Mouse (Mus musculus) intestine, postnatal 0 days (tissue): Measurements from ENCODE around the gene Ube2l3. TPM values are rescaled to one million over a fixed set of nuclear protein-coding genes. Genes with fewer than 3 reads are reported as not detected.
A peak's percentile ranks its signal among the peaks of the same experiment; 100 is the strongest.
"Not testable (repeated sequence)": the region's sequence is repeated elsewhere in the genome, so short reads cannot be mapped to it uniquely, and the experiment has no call there.

Experiments used
- ATAC-seq: fragments of 200-750 bp; cut with Nextera tagmentation; 2 replicates; pipeline ENCODE4 v1.8.0; 2017; ENCODE audit warnings: mild to moderate bottlenecking, moderate TSS enrichment, moderate library complexity
- H3K27ac ChIP-seq: fragments of 300-500 bp; sonication (generic); 2 replicates; pipeline ENCODE4 v1.5.1; 2014; ENCODE audit warnings: mild to moderate bottlenecking, low read depth, low read length, moderate library complexity
- H3K27me3 ChIP-seq: fragments of 300-500 bp; sonication (generic); replicated peaks from 2 replicates; pipeline ENCODE4 v1.6.1; 2014; ENCODE audit warnings: low read length, mixed read lengths; ENCODE audit not compliant: control insufficient read depth, insufficient read depth
- H3K36me3 ChIP-seq: fragments of 300-500 bp; sonication (generic); 2 replicates; pipeline ENCODE4 v1.6.1; 2014; ENCODE audit warnings: mild to moderate bottlenecking, moderate library complexity; ENCODE audit not compliant: control insufficient read depth, insufficient read depth
- H3K4me1 ChIP-seq: fragments of 300-500 bp; sonication (generic); replicated peaks from 2 replicates; pipeline ENCODE4 v1.6.1; 2014; ENCODE audit warnings: antibody characterized with exemption, low read length, mixed read lengths; ENCODE audit not compliant: control insufficient read depth, insufficient read depth
- H3K4me2 ChIP-seq: fragments of 300-500 bp; sonication (generic); replicated peaks from 2 replicates; pipeline ENCODE4 v1.6.1; 2014; ENCODE audit warnings: low read depth, mild to moderate bottlenecking, moderate library complexity
- H3K4me3 ChIP-seq: fragments of 300-500 bp; sonication (generic); 2 replicates; pipeline ENCODE4 v1.5.1; 2014; ENCODE audit warnings: low read depth, low read length
- H3K9ac ChIP-seq: fragments of 300-500 bp; sonication (generic); 2 replicates; pipeline ENCODE4 v1.6.1; 2014; ENCODE audit warnings: mild to moderate bottlenecking, low read depth, low read length
- H3K9me3 ChIP-seq: fragments of 300-500 bp; sonication (generic); 2 replicates; pipeline ENCODE4 v1.6.1; 2016; ENCODE audit warnings: mixed run types; ENCODE audit not compliant: control insufficient read depth
- CTCF ChIP-seq: sonication (generic); IDR thresholded peaks from 2 replicates; pipeline ENCODE4 v1.5.1; 2016; ENCODE audit warnings: low read depth, mild to moderate bottlenecking, control low read depth, antibody characterized with exemption, moderate library complexity
- WGBS: fragments of 180-500 bp; shearing (Covaris S2); extraction: QIAGEN DNeasy Blood & Tissue Kit; methylation state at CpG from one replicate; pipeline ENCODE4 v1.1.7; 2014; 5-methylcytosine and 5-hydroxymethylcytosine counted together
- polyA plus RNA-seq: library from polyadenylated mRNA; unstranded; fragments of >200 nt; fragmentation: Nextera tagmentation; extraction: Ambion mirVana; gene quantifications from 2 replicates; pipeline ENCODE4 v1.2.1, GENCODE M21; 2015

The Ube2l3 gene
- polyA plus RNA-seq, 1 experiment from 2014 or later, result 319 TPM

GRCm38 (mm10) chr16:17167179-17167578 lies 35.3 kb downstream of the Ube2l3 start:
- Histone ChIP-seq H3K36me3 (0 out of 2 replicates have a peak, but pooled peaks cover 7% of the 10 kb centered on the region), H3K9ac (no peak overlapping the region), H3K4me1 (0 out of 2 replicates have a peak, but pooled peaks cover 7% of the 10 kb centered on the region), H3K4me3 (no peak overlapping the region), H3K4me2 (peak overlapping the region; percentile 17; the same call in 1 of the 2 replicates), H3K27me3 (no peaks in the 10 kb centered on the region), H3K9me3 (no peaks in the 10 kb centered on the region), H3K27ac (peak overlapping the region; percentile 75)
- no peak for TF ChIP-seq CTCF
- peak; percentile 77 for ATAC-seq

- Histone ChIP-seq H3K36me3 (0 out of 2 replicates have a peak, but pooled peaks cover 12% of the 10 kb centered on the region), H3K27ac (peak overlapping the region; percentile 75)
- not testable (repeated sequence) for H3K4me2 ChIP-seq, H3K27me3 ChIP-seq, H3K4me1 ChIP-seq, H3K9me3 ChIP-seq, H3K4me3 ChIP-seq, H3K9ac ChIP-seq
- whole genome bisulfite sequencing, result 39% methylated on average over 1 of the region's 1 CpGs
- peak; percentile 88 for ATAC-seq
These were observed 37.0 kb downstream of the Ube2l3 start for GRCm38 (mm10) chr16:17165478-17165877.

DNA sequence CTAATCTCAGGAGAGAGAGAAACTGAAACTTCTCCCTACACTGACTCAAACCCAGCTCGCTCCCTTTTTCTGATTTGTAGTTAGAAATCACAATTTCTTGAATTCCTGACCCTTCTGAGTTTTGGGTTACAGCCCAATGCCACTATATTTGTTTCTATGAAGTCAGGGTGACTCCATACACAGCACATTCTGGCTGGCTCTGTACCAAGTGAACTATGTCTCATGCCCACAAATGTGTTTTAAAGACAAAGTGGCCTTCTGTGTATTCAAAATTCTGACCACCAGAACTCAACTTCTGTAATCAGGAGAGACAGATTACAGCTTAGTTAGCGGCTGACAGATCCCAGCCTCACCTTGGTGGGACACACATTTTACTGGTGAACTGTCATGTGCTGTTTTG lies 48.1 kb downstream of the Ube2l3 start:
- TF ChIP-seq CTCF, result no peak
- no peak overlapping the region for H3K4me2 ChIP-seq
- H3K27me3 ChIP-seq, result no peaks in the 10 kb centered on the region
- peaks cover 12% of the 10 kb centered on the region for H3K4me1 ChIP-seq
- H3K36me3 ChIP-seq, result peaks cover 59% of the 10 kb centered on the region
- H3K9ac ChIP-seq, result no peak overlapping the region
- H3K9me3 ChIP-seq, result no peaks in the 10 kb centered on the region
- H3K4me3 ChIP-seq, result no peak overlapping the region
- WGBS, result 85% methylated on average over 2 of the region's 2 CpGs
- peak overlapping the region; percentile 8; the same call in 1 of the 2 replicates for H3K27ac ChIP-seq
- ATAC-seq, result no peak

- no peak for ATAC-seq
- no peak overlapping the region for H3K4me3 ChIP-seq
- peaks cover 40% of the 10 kb centered on the region for H3K36me3 ChIP-seq
- WGBS, result 98% methylated on average over 4 of the region's 4 CpGs
- H3K27ac ChIP-seq, result peak overlapping the region; percentile 92
- no peaks in the 10 kb centered on the region for H3K27me3 ChIP-seq
- H3K4me2 ChIP-seq, result no peak overlapping the region
- no peaks in the 10 kb centered on the region for H3K9me3 ChIP-seq
- 0 out of 2 replicates have a peak overlapping the region, but pooled peaks have one; percentile 27 for H3K9ac ChIP-seq
- H3K4me1 ChIP-seq, result peaks cover 22% of the 10 kb centered on the region
- TF ChIP-seq CTCF, result no peak
These were observed 50.6 kb downstream of the Ube2l3 start for GRCm38 (mm10) chr16:17151874-17152273.

- H3K27ac ChIP-seq, result peak overlapping the region; percentile 92
- WGBS, result 41% methylated on average over 7 of the region's 7 CpGs
- H3K27me3 ChIP-seq, result no peaks in the 10 kb centered on the region
- H3K9me3 ChIP-seq, result no peaks in the 10 kb centered on the region
- H3K36me3 ChIP-seq, result peaks cover 32% of the 10 kb centered on the region
- H3K9ac ChIP-seq, result 0 out of 2 replicates have a peak overlapping the region, but pooled peaks have one; percentile 13
- peaks cover 23% of the 10 kb centered on the region for H3K4me1 ChIP-seq
- no peak for TF ChIP-seq CTCF
- H3K4me3 ChIP-seq, result no peak overlapping the region
- H3K4me2 ChIP-seq, result peak overlapping the region; percentile 47
- ATAC-seq, result peak; percentile 82
These were observed 51.8 kb downstream of the Ube2l3 start for GRCm38 (mm10) chr16:17150520-17151258.

DNA sequence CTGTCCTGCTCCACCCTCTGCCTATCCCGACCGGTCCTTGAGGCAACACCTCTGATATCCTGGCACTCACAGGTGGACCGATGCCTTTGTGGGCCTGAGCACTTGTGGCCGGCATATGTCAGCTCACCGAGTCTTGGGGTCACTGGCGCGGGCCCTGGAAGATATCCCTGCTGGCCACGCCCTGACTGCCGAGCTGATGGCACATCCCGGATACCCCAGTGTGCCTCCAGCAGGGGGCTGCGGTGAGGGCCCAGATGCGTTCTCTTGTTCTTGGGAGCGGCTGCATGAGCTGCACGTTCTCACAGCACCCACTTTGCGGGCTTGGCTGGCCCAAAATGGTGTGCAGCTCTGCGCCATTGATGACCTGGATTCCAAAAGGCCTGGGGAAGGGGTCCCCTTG lies 54.4 kb downstream of the Ube2l3 start:
- 0 out of 2 replicates have a peak overlapping the region, but pooled peaks have one; percentile 64 for H3K9ac ChIP-seq

More for the DNA sequence above, 54.4 kb downstream of the Ube2l3 start:
- H3K27ac ChIP-seq, result 0 out of 2 replicates have a peak overlapping the region, but pooled peaks have one; percentile 10
- ATAC-seq, result no peak
- H3K9me3 ChIP-seq, result no peaks in the 10 kb centered on the region
- peaks cover 23% of the 10 kb centered on the region for H3K4me1 ChIP-seq
- peak; percentile 61 for TF ChIP-seq CTCF
- peak overlapping the region; percentile 98 for H3K4me2 ChIP-seq
- peaks cover 12% of the 10 kb centered on the region for H3K36me3 ChIP-seq
- H3K27me3 ChIP-seq, result no peaks in the 10 kb centered on the region
- peak overlapping the region; percentile 50 for H3K4me3 ChIP-seq
- WGBS, result 14% methylated on average over 16 of the region's 16 CpGs
